Mouse (Mus musculus) cortical plate, adult 2 months (tissue): Measurements from ENCODE around the gene Pcdh9. TPM values are rescaled to one million over a fixed set of nuclear protein-coding genes. Genes with fewer than 3 reads are reported as not detected.
"Not testable (repeated sequence)": the region's sequence is repeated elsewhere in the genome, so short reads cannot be mapped to it uniquely, and the experiment has no call there.

ENCODE experiments used
- H3K27ac ChIP-seq: fragments of 200-500 bp; 2 replicates; pipeline ENCODE4 v1.5.1; 2012; ENCODE audit warnings: low read length, control low read depth, inconsistent platforms; ENCODE audit not compliant: insufficient read depth
- H3K4me1 ChIP-seq: fragments of 200-500 bp; 2 replicates; pipeline ENCODE4 v1.6.1; 2011; ENCODE audit warnings: low read length; ENCODE audit not compliant: control insufficient read depth, insufficient read depth
- H3K4me3 ChIP-seq: fragments of 200-500 bp; 2 replicates; pipeline ENCODE4 v1.5.1; 2011; ENCODE audit warnings: mild to moderate bottlenecking, low read length, control low read depth; ENCODE audit not compliant: insufficient read depth
- CTCF ChIP-seq: fragments of 200-500 bp; IDR thresholded peaks from 2 replicates; pipeline ENCODE4 v1.5.1; 2011; ENCODE audit warnings: mild to moderate bottlenecking, control low read depth, low read length; ENCODE audit not compliant: insufficient read depth; ENCODE audit errors: extremely low read depth
- POLR2A ChIP-seq: fragments of 200-500 bp; IDR thresholded peaks from 2 replicates; pipeline ENCODE4 v1.6.1; 2011; ENCODE audit warnings: mild to moderate bottlenecking, low read length, control low read depth; ENCODE audit not compliant: insufficient read depth; ENCODE audit errors: extremely low read depth
- polyA plus RNA-seq: library from polyadenylated mRNA; depleted of rRNA; stranded (reverse); fragments of >200 nt; gene quantifications from 2 replicates; pipeline ENCODE4 v1.2.3, GENCODE M21; 2012

The Pcdh9 gene
- polyA plus RNA-seq, 1 experiment, result 68.3 TPM

DNA sequence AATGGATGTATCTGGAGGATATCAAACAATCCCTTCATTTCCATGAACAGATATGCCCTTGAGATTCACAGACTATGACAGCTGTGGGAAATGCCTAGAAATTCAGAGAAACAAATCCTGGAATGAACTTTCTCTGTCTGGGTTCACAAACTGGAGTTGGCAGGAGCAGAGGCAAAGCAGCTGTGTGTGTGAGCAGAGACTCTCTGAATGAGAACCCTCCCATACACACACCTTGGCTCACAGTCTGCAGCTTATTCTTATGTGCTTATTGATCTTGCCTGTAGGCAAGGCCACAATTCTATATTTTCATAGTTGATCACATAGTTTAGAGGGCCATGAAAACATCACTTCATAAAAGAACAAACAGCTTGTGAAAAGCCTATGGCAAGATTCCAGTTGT is 614.8 kb downstream of the Pcdh9 start:
- Histone ChIP-seq H3K4me1 (peaks cover 3% of the 10 kb centered on the region), H3K4me3 (no peak overlapping the region), H3K27ac (no peak overlapping the region)
- TF ChIP-seq CTCF, result no peak
- TF ChIP-seq POLR2A, result no peak

DNA sequence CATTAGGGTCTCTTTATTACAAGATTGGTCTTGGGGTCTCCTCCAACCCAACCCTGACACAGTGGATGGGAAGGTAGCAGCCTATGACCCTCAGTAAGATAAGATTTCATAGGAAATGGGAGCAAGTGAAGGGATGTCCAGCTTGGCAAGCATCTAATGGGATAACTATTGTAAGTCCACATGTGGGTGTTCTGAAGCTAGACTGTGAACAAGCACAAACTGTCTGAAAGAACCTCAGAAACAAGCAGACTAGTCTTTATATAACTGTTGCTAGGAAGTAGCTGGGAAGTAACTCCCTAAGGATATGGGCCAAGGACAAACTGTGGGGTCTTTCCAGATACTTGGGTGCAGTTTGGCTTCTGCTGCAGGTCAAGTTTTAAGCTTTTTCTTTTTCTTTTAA is 615.7 kb downstream of the Pcdh9 start:
- no peak overlapping the region for H3K4me3 ChIP-seq
- H3K27ac ChIP-seq, result no peak overlapping the region; the same call in 1 of the 2 replicates
- peaks cover 3% of the 10 kb centered on the region for H3K4me1 ChIP-seq
- TF ChIP-seq POLR2A (no peak), CTCF (no peak)

GRCm38 (mm10) chr14:93253411-93253810 is 637.1 kb downstream of the Pcdh9 start:
- no peak for TF ChIP-seq POLR2A
- TF ChIP-seq CTCF, result no peak
- Histone ChIP-seq H3K4me1 (no peaks in the 10 kb centered on the region), H3K4me3 (no peak overlapping the region), H3K27ac (no peak overlapping the region)

GRCm38 (mm10) chr14:93240263-93240662 is 650.2 kb downstream of the Pcdh9 start:
- no peaks in the 10 kb centered on the region for H3K4me1 ChIP-seq
- no peak for TF ChIP-seq POLR2A
- no peak for TF ChIP-seq CTCF
- H3K27ac ChIP-seq, result no peak overlapping the region
- H3K4me3 ChIP-seq, result no peak overlapping the region

GRCm38 (mm10) chr14:93234333-93234732 is 656.1 kb downstream of the Pcdh9 start:
- no peak for TF ChIP-seq POLR2A
- TF ChIP-seq CTCF, result no peak
- H3K4me3 ChIP-seq, result no peak overlapping the region

DNA sequence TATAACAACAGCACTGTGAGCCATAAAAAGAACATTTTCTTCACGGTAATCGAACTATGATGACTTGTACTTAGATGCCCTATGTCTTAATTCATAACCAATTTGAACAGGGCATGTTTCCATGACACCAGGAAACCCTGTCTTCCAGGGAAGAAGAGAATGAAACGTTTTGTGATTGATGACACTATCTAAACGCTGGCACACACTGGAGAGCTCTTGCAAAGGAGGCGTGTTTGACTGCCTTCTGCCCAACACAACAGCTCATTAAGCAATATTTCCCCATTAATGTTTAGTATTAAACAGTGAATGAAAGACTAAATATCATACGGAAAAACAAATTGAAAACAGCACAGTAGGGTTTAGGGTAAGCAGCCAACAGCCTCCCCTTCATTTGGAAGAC is 656.9 kb downstream of the Pcdh9 start:
- peaks cover 3% of the 10 kb centered on the region; the same call in 1 of the 2 replicates for H3K4me1 ChIP-seq
- H3K4me3 ChIP-seq, result no peak overlapping the region
- no peak for TF ChIP-seq POLR2A
- TF ChIP-seq CTCF, result no peak
- H3K27ac ChIP-seq, result no peak overlapping the region

More at GRCm38 (mm10) chr14:93234333-93234732, 656.1 kb downstream of the Pcdh9 start:
- Histone ChIP-seq H3K4me1 (peaks cover 3% of the 10 kb centered on the region; the same call in 1 of the 2 replicates), H3K27ac (no peak overlapping the region)

DNA sequence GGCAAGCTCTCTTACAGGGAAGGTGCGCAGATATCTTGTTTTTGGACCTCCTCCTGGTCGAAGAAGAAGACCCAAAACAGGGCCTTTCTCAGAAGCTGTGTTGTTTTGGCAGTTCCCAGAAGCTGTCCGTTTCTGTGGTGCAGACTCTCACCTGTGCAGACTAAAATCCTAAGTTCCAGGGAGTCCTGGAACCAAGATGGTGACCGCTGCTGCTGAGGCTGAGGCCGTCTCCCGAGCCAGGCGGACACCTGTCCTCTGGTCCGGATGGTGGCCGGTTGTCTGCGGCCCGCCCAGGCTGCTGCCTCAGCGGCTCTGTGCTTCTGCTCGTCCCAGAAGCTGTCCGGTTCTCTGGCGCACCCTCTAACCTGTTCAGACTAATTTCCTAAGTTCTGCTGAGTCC is 675.6 kb downstream of the Pcdh9 start:
- not testable (repeated sequence) for H3K4me1 ChIP-seq, H3K27ac ChIP-seq, H3K4me3 ChIP-seq

DNA sequence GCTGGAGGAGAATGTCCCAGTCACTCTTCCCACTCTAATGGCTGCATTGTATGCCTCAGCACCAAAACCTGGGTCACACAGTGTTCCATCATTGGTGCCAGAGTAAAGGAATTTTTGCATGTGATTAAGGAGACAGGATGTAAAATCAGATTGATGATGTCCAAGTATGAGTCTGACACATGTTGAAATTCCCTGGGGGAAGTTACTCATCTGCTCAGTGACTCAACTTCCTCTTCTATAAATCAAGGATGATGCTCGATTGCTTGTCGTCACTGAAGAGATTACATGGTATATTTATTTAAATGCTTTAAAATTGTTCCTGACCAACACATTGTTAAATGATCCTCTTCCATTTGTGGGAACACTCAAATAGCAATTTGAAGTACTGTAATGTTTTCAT is 690.7 kb downstream of the Pcdh9 start:
- no peak overlapping the region for H3K27ac ChIP-seq
- no peaks in the 10 kb centered on the region for H3K4me1 ChIP-seq
- no peak overlapping the region for H3K4me3 ChIP-seq
- TF ChIP-seq POLR2A (no peak), CTCF (no peak)

DNA sequence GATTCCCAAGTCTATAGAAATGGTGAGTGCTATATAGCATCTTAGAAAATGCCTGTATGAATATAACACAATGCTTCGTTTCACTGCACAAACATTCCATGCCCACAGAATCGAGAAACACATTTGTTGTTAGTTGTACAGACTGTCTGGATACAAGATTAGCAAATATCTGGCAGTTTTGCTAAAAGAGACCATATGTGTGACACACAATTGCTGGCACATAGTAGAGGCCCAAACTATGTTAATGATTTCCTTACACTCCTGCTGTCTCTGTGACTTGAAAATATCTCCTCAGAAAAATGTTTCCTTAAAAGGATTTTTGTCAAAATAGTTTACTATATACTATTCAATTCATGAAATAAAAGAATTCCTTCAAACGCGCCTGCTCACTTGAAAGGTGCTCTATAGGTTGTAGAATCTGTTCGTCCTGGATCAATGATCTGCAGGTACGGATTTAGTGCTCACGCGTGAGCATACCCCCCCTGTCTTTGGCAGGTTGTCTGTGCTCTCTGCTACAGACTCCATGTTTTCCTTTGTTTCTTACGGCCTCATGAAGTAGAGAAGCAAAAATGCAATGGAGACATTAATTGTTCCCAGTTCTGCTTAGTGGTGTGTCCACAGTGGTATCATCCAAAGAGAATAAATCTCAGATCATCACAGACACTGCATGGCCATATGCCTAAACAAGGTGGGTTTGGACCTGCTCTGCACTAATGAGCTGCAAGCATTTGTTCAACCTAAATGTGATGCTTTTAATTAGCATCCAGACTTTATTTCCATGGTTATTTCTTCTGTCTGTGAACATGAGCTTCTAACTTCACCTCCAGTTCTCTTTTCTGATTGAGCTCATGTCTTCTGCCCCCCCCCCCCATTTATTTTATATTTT is 707.6 kb downstream of the Pcdh9 start:
- H3K27ac ChIP-seq, result no peak overlapping the region
- TF ChIP-seq CTCF, result no peak
- TF ChIP-seq POLR2A, result no peak
- no peak overlapping the region for H3K4me3 ChIP-seq
- H3K4me1 ChIP-seq, result no peaks in the 10 kb centered on the region

DNA sequence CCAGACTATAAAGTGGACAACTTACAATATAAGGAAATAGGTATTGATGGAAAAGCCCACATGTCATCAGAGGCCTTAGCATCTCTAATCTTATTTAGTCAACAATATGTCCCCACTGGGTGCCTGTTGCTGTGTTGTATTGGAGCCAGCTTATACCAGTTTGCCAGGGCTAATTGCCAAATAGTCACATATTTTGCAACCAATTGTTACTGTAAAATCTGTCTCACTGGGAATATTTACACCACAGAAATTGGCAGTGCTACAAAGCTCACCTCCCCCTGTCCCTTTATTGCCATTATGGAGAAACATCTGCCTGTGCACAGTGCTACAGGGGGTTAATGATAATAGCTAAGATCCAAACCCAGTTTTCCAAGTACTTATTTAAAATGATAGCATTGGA is 721.3 kb downstream of the Pcdh9 start:
- H3K4me3 ChIP-seq, result no peak overlapping the region
- TF ChIP-seq CTCF (no peak), POLR2A (no peak)
- no peaks in the 10 kb centered on the region; the same call in 1 of the 2 replicates for H3K4me1 ChIP-seq
- H3K27ac ChIP-seq, result no peak overlapping the region

GRCm38 (mm10) chr14:93168367-93168766 is 722.1 kb downstream of the Pcdh9 start:
- no peak for TF ChIP-seq CTCF
- no peak for TF ChIP-seq POLR2A
- Histone ChIP-seq H3K4me3 (no peak overlapping the region), H3K27ac (no peak overlapping the region), H3K4me1 (no peaks in the 10 kb centered on the region; the same call in 1 of the 2 replicates)
